Mouse (Mus musculus) right cerebral cortex, adult 2 months (tissue): ENCODE measurements around the gene Mmp28.

Experiments used
- DNase-seq, 2 experiments: peaks; one replicate each; pipeline ENCODE4 v3.0.0; 2021 to 2022; ENCODE audit warnings: low spot score in 2 of 2

Mmp28 gene

DNA sequence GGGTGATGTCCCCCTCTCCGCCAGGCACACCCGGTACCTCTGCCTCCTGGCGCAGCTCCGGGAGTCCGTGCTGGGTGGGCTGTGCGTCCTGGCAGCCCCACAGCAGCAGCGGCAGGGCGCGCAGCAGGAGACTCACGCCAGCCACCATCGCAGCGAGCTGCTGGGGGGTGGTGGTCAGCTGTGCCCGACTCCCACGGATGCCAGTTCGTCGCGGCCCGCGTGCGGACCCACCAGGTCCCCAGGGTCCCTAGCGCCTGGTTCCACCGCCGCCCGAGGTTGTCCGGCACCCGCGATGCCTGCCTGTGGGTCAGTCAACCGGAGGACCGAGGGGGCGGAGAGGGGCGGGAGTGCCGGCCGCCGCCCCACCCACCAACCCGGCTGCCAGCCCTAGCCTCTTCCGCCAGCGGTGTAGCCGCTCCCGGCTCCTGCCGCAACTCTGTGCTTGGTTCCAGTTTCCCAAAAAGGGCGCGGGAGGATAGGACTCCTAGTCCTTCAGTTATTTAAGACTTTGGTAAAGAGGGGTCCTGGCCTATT is at the start of gene Mmp28:
Gene Mmp28 (minus strand): TSS at position 361 of the 534 bp plus-strand sequence.
- DNase-seq = peak in 1 of 2 experiments; percentile 28

DNA sequence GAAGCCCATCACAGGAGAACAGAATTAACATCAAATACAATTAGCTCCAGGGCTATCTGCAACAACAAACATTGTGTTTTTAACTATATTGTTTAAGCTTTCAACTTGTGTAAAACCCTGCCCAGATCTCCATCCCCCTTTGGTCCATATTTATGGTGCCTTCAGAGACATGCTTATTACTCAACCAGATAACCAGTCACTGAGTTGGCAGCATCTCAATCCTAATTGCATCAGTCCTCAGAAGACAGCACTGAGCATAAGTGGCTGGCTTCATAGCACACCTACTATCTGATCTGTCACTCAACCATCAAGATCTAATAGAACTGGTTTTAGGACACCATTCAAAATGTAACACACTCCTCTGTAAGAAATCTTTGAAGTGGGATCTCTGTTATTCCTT is 46.6 kb upstream of the Mmp28 start:
- no peak for DNase-seq

GRCm38 (mm10) chr11:83504308-83504707 is 41.4 kb upstream of the Mmp28 start:
- DNase-seq = no peak

- DNase-seq = no peak
These were observed 32.7 kb upstream of the Mmp28 start for GRCm38 (mm10) chr11:83495571-83495970.

DNA sequence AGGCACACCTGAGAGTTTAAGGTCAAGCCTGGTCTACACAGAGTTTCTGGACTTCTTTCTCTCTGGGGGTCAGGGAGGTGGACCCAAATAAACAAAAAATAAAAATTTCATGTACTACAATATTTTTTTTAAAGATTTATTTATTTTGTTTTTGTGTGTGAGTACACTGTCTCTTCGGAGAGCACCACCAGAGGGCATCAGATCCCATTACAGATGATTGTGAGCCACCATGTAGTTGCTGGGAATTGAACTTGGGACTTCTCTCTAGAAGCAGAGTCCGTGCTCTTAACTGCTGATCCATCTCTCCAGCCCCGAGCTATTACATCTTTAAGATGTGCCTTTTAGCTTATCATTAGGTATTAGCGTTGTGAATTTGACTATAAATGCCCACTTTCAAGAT is 28.6 kb upstream of the Mmp28 start:
- DNase-seq = no peak

- DNase-seq = no peak
These were observed 10.6 kb upstream of the Mmp28 start for GRCm38 (mm10) chr11:83473235-83474016.

GRCm38 (mm10) chr11:83472324-83473234 is 9.7 kb upstream of the Mmp28 start, which contains the start of gene Taf15:
TSS of gene Taf15 (plus strand) at chr11:83473086.
- peak; percentile 99 for DNase-seq

DNA sequence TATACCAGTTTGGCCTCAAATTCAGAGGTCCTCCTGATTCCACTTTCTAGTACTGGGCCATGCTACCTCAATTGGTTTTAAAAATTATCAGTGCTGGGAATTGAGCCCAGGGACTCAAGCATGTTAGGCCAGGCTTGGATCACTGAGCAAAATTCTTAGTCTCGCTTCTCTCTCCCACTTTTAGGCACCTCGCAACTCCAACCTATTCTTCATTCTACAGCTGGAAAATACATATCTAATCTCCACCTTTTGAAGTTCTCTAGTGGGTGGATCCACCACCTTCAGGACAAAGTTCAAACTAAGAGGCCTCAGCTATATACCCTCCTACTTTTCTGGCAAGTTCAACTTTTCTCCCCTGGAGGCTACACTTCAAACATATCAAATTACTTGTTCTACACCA is 8.9 kb upstream of the Mmp28 start:
- DNase-seq = no peak

- no peak for DNase-seq
These were observed 5.9 kb upstream of the Mmp28 start for GRCm38 (mm10) chr11:83468765-83469164.

DNA sequence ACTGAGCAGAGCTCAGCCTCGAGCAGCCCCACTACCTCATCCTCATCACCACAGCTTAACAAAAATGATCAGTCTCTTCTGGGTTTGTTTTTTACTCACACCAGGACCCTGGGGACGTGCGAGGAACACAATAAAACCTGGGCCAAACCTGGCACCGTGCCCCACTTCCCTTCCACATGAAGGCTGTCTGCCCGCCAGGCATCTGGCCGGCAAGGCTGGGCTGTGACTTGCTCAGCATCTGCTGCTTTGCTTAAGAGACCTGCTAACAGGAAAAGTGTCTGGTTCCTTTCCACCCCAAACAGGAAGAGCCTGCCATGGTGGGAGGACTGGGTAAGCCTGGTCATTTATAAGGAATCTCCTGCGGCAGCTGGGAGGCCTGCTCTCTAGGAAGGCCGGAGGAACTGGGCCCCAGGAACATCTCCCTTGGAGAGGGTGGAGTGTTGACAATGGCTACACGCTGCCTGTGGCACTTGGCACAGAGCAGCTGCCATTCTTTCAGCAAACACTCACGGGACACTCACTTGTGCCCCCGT is 4.3 kb upstream of the Mmp28 start:
- DNase-seq = no peak

DNA sequence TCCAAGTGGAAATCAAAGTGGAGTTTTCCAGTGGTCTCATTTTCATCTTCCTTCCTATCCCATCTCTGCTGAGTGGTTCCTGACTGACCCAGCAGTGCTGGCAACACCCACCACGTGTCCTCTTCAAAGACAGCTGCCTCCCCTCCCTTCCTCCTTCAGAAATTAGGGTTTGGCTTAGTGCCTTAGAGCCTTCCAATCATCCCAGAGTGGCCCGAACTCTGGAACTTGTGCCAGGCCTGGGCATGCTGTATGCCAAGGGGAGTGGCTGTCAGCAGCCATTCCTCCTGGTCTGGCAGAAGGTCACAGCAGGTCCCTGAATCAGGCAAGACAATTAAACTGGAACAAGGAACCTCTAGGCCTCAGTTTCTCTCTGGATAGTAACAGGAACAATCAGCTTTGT is 3.1 kb upstream of the Mmp28 start:
- DNase-seq = peak in 1 of 2 experiments; percentile 18

- no peak for DNase-seq
These were observed 1.3 kb downstream of the Mmp28 start for GRCm38 (mm10) chr11:83461462-83462027.

DNA sequence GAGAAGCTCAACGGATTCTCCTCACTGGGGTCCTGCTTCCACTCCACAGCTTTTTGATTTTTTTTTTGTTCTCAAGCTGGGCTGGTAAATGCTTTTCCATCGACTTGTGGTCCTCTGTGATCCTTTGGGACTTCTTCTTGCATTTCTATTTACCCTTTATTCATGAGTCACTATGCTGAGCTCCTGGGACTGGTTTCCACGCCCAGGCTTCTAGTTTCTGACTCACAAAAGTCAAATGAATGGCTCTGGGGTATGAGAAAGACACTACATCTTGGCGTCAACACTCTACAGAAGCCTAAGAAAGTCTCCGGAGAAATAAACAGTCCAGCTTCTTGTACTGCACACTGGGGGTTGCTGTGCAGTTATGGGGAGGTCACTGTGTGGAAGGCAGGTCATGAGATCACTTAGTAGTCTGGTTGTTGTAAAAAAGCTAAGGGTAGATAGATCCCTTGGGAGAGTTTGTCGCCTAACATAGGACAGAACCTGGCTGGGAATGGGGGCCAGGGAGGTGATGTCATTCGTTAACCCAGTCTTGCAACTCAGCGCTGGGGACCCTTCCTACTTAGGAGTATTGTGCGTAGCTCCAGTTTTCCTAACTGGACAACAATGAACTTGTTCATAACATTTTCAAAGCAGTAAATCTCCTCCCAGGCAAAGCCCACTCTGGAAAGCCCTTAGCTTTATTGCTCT is 4.8 kb downstream of the Mmp28 start:
- no peak for DNase-seq

DNA sequence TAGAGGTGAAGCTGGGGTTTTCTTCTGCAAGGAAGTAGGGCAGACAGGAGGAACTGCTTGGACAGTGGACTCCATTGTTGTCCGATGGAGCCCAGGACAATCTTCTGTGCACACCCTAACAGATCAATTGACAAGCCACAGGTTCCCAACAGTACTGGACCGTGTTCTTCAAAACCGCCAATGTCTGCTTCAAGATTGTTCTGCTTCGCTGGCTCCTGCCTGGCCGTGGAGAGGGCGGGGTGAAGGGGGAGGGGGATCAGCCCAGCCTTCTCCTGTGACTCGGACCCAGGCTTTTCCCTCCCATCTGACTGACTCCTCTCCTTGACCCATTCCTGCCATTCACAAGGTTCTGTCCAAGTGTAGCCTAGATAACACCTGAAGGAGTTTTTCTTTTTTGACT is 5.6 kb downstream of the Mmp28 start:
- no peak for DNase-seq

DNA sequence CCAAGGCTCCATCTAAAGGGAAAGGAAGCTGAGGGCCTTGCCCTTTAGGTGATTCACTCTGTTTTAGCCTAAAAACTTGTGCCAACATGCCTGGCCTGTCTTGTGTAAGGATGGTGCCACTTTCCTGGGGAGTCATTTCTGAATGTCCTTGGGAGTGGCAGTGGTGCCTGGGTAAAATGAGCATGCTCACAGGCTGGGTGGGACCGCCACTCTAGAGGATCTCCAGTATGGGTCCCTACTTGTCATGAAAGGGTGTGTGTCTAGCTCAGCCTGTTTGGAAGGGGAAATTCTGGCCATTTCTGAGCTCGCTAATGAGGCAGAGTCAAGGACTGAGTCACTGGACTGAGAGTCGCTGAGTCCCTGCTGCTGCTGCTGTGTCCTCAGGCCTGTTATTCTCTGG is 7.3 kb downstream of the Mmp28 start:
- no peak for DNase-seq

- no peak for DNase-seq
These were observed 8.3 kb downstream of the Mmp28 start for GRCm38 (mm10) chr11:83454548-83454947.

DNA sequence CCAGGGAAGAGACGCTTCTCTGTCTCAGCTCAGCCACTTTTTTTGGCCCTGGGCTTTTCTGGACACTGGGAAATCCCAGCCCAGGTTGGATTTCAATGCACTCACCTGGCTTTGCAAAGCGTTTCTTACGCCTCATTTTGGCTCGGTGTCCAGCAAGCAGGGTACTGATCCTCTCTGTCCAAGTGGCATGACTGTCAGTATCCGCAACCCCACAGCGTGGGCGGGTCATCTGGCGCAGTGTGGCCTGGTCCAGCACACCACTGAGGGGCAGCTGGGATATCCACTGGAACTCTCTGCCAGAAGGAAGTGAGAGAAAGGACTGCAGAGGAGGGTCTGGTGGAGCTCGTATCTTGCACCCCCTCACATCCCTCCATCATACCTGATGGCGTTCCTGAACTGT is 11.6 kb downstream of the Mmp28 start:
- DNase-seq = no peak

- no peak for DNase-seq
These were observed 12.3 kb downstream of the Mmp28 start for GRCm38 (mm10) chr11:83450550-83450949.

DNA sequence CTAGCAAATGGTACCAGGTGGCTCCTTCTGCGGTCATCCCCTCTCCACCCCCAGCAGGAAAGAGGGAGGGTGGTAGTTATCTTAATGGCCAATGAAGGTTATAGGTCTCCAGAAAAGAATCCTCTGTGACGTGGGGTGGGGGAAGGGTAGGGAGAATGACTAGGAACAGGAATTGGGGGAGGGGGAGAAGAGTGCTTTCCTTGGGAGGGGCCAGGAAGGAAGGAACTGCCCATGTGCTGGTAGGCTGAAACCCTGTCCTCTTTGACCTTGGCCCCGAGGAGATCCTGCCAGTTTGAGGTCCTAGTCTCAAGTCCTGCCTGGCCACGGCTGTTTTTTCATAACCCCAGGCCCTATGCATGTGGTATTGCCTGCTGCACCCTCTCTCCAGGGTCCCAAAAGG is 13.6 kb downstream of the Mmp28 start:
- DNase-seq = no peak

- DNase-seq = no peak
These were observed 14.0 kb downstream of the Mmp28 start for GRCm38 (mm10) chr11:83448927-83449236.
